Mouse (Mus musculus) G1E (cell line): ENCODE measurements around the gene Samd7.

Source experiments
- CTCF ChIP-seq: IDR thresholded peaks from 2 replicates; pipeline ENCODE4 v1.5.1; 2012; ENCODE audit warnings: low read depth, low read length, inconsistent platforms, mixed read lengths
- GATA1 ChIP-seq: IDR thresholded peaks from 2 replicates; pipeline ENCODE4 v1.6.1; 2012; ENCODE audit warnings: borderline replicate concordance, low read length, inconsistent platforms, mixed read lengths

GRCm38 (mm10) chr3:30742891-30743290 lies 3.2 kb upstream of the Samd7 start:
- TF ChIP-seq CTCF = no peak
- no peak for TF ChIP-seq GATA1
